In genomic region chr9:107637070-107637469, GRCm38 (mm10) we compare ENCODE assay signal across 9 mouse cellular contexts. TPM values are rescaled to one million over a fixed set of nuclear protein-coding genes. Genes with fewer than 3 reads are reported as not detected.
A peak's percentile ranks its signal among the peaks of the same experiment; 100 is the strongest.
DNase-seq lines count a peak whose midpoint lies in the region; ATAC-seq and TF ChIP-seq lines count a peak whose summit lies in the region.
"Had no signal": no experiment of that assay in that cellular context is flagged by ENCODE, and none has a peak within 500 bp of the region (broad histone marks: within the 10 kb centered on the region; RNA-seq: fewer than 3 reads in every experiment).

No protein-coding gene starts in this region.

- no peak overlapping the region for H3K9ac ChIP-seq in intestine, embryonic 15.5 days
- H3K9ac ChIP-seq in intestine, postnatal 0 days (ENCODE audit: low read depth, low read length), result no peak overlapping the region
- H3K9ac ChIP-seq in embryonic facial prominence, embryonic 14.5 days (ENCODE audit: low read depth, low read length), result no peak overlapping the region
- H3K9ac ChIP-seq in limb, embryonic 11.5 days (ENCODE audit: low read length), result peak overlapping the region; percentile 34; the same call in 1 of the 2 replicates
- H3K9ac ChIP-seq in neural tube, embryonic 15.5 days (replicated peaks), result no peak overlapping the region
- H3K9ac ChIP-seq: lung, embryonic 15.5 days had no signal

- H3K4me3 ChIP-seq in intestine, embryonic 15.5 days (replicated peaks), result no peak overlapping the region
- H3K4me3 ChIP-seq in intestine, postnatal 0 days (ENCODE audit: low read depth, low read length), result no peak overlapping the region
- no peak overlapping the region for H3K4me3 ChIP-seq in embryonic facial prominence, embryonic 14.5 days (ENCODE audit: low read depth, low read length)
- no peak overlapping the region for H3K4me3 ChIP-seq in limb, embryonic 11.5 days (ENCODE audit: low read depth, low read length)
- no peak overlapping the region for H3K4me3 ChIP-seq in neural tube, embryonic 15.5 days (replicated peaks)
- H3K4me3 ChIP-seq: lung, embryonic 15.5 days had no signal

- TF ChIP-seq CTCF in intestine, postnatal 0 days (IDR thresholded peaks at IDR 0.05; ENCODE audit: low read depth), result no peak

- H3K4me1 ChIP-seq in intestine, embryonic 15.5 days (replicated peaks), result peaks cover 21% of the 10 kb centered on the region
- H3K4me1 ChIP-seq in intestine, postnatal 0 days (replicated peaks; ENCODE audit: control insufficient read depth, insufficient read depth, low read length), result 0 out of 2 replicates have a peak, but pooled peaks cover 5% of the 10 kb centered on the region
- peaks cover 10% of the 10 kb centered on the region for H3K4me1 ChIP-seq in embryonic facial prominence, embryonic 14.5 days (ENCODE audit: control insufficient read depth, insufficient read depth, low read length)
- H3K4me1 ChIP-seq in limb, embryonic 11.5 days (ENCODE audit: control insufficient read depth, insufficient read depth, low read length), result peaks cover 30% of the 10 kb centered on the region
- peaks cover 48% of the 10 kb centered on the region for H3K4me1 ChIP-seq in neural tube, embryonic 15.5 days

- no peaks in the 10 kb centered on the region for H3K27me3 ChIP-seq in intestine, embryonic 15.5 days (replicated peaks)
- no peaks in the 10 kb centered on the region for H3K27me3 ChIP-seq in intestine, postnatal 0 days (replicated peaks; ENCODE audit: control insufficient read depth, insufficient read depth, low read length)
- no peaks in the 10 kb centered on the region for H3K27me3 ChIP-seq in embryonic facial prominence, embryonic 14.5 days (replicated peaks; ENCODE audit: control insufficient read depth, insufficient read depth, low read length)
- no peaks in the 10 kb centered on the region for H3K27me3 ChIP-seq in limb, embryonic 11.5 days (ENCODE audit: control insufficient read depth, insufficient read depth, low read length)
- H3K27me3 ChIP-seq in neural tube, embryonic 15.5 days (replicated peaks), result no peaks in the 10 kb centered on the region
- H3K27me3 ChIP-seq: lung, embryonic 15.5 days had no signal

- no peak overlapping the region for H3K4me2 ChIP-seq in intestine, embryonic 15.5 days (replicated peaks)
- H3K4me2 ChIP-seq in intestine, postnatal 0 days (replicated peaks; ENCODE audit: low read depth), result no peak overlapping the region
- H3K4me2 ChIP-seq in embryonic facial prominence, embryonic 14.5 days (ENCODE audit: low read depth, low read length), result no peak overlapping the region
- H3K4me2 ChIP-seq in limb, embryonic 11.5 days (ENCODE audit: low read depth, severe bottlenecking), result 0 out of 2 replicates have a peak overlapping the region, but pooled peaks have one; percentile 17
- 0 out of 2 replicates have a peak overlapping the region, but pooled peaks have one; percentile 11 for H3K4me2 ChIP-seq in neural tube, embryonic 15.5 days
- H3K4me2 ChIP-seq: lung, embryonic 15.5 days had no signal

- DNase-seq in embryonic facial prominence, embryonic 14.5 days (ENCODE audit: low spot score), result peak; percentile 69
- peak; percentile 60 for DNase-seq in limb, embryonic 11.5 days (ENCODE audit: low spot score)
- DNase-seq in urinary bladder, postnatal 10 days (ENCODE audit: low spot score), result no peak
- DNase-seq in Muller cell, postnatal 12 days (ENCODE audit: inconsistent ontology term), result no peak
- no peak for DNase-seq in right cerebral cortex, postnatal 25 days

- 0 out of 2 replicates have a peak, but pooled peaks cover 3% of the 10 kb centered on the region for H3K36me3 ChIP-seq in intestine, embryonic 15.5 days
- no peaks in the 10 kb centered on the region for H3K36me3 ChIP-seq in intestine, postnatal 0 days (ENCODE audit: control insufficient read depth, insufficient read depth)
- no peaks in the 10 kb centered on the region for H3K36me3 ChIP-seq in embryonic facial prominence, embryonic 14.5 days (ENCODE audit: control insufficient read depth, insufficient read depth, low read length)
- H3K36me3 ChIP-seq in limb, embryonic 11.5 days (ENCODE audit: control insufficient read depth, insufficient read depth, low read length), result 0 out of 2 replicates have a peak, but pooled peaks cover 2% of the 10 kb centered on the region
- H3K36me3 ChIP-seq in neural tube, embryonic 15.5 days, result no peaks in the 10 kb centered on the region
- H3K36me3 ChIP-seq: lung, embryonic 15.5 days had no signal

- H3K9me3 ChIP-seq in intestine, embryonic 15.5 days, result no peaks in the 10 kb centered on the region
- H3K9me3 ChIP-seq in intestine, postnatal 0 days (ENCODE audit: control insufficient read depth), result no peaks in the 10 kb centered on the region
- no peaks in the 10 kb centered on the region for H3K9me3 ChIP-seq in embryonic facial prominence, embryonic 14.5 days (ENCODE audit: control insufficient read depth, low read length)
- H3K9me3 ChIP-seq in limb, embryonic 11.5 days (ENCODE audit: control insufficient read depth, low read length), result no peaks in the 10 kb centered on the region
- no peaks in the 10 kb centered on the region for H3K9me3 ChIP-seq in neural tube, embryonic 15.5 days (replicated peaks)
- H3K9me3 ChIP-seq: lung, embryonic 15.5 days had no signal

- H3K27ac ChIP-seq in intestine, embryonic 15.5 days, result peak overlapping the region; percentile 5; the same call in 1 of the 2 replicates
- H3K27ac ChIP-seq in intestine, postnatal 0 days (ENCODE audit: low read depth, low read length), result no peak overlapping the region
- no peak overlapping the region; the same call in 1 of the 2 replicates for H3K27ac ChIP-seq in embryonic facial prominence, embryonic 14.5 days (replicated peaks; ENCODE audit: low read depth, low read length)
- 0 out of 2 replicates have a peak overlapping the region, but pooled peaks have one; percentile 14 for H3K27ac ChIP-seq in limb, embryonic 11.5 days (replicated peaks; ENCODE audit: low read depth, low read length)
- H3K27ac ChIP-seq in neural tube, embryonic 15.5 days (replicated peaks), result peak overlapping the region; percentile 68
- H3K27ac ChIP-seq: lung, embryonic 15.5 days had no signal

- no peak for ATAC-seq in intestine, embryonic 15.5 days
- no peak for ATAC-seq in intestine, postnatal 0 days
- ATAC-seq in embryonic facial prominence, embryonic 14.5 days (ENCODE audit: low read depth), result no peak
- ATAC-seq in limb, embryonic 11.5 days (ENCODE audit: insufficient number of reproducible peaks, low FRiP score, low TSS enrichment, low read depth), result no peak
- ATAC-seq in neural tube, embryonic 15.5 days (ENCODE audit: low FRiP score), result peak; percentile 25; the same call in 1 of the 2 replicates

- WGBS in intestine, embryonic 15.5 days, result 22% methylated on average over 7 of the region's 7 CpGs
- WGBS in intestine, postnatal 0 days, result 40% methylated on average over 7 of the region's 7 CpGs
- 30% methylated on average over 7 of the region's 7 CpGs for WGBS in embryonic facial prominence, embryonic 14.5 days
- WGBS in limb, embryonic 11.5 days, result 31% methylated on average over 7 of the region's 7 CpGs
- 11% methylated on average over 7 of the region's 7 CpGs for WGBS in neural tube, embryonic 15.5 days

RNA-seq across cellular contexts. Expression of gene Gnai2, which starts 1.9 kb away (rescaled TPM):
- polyA plus RNA-seq in intestine, embryonic 15.5 days (2015; fragmentation: Nextera tagmentation; extraction: Ambion mirVana), result 334 and 335 TPM in 2 replicates
- 245 and 265 TPM in 2 replicates for polyA plus RNA-seq in intestine, postnatal 0 days (2015; fragmentation: Nextera tagmentation; extraction: Ambion mirVana)
- 380 and 416 TPM in 2 replicates for polyA plus RNA-seq in embryonic facial prominence, embryonic 14.5 days (2014; fragmentation: Nextera tagmentation; extraction: Ambion mirVana)
- polyA plus RNA-seq in limb, embryonic 11.5 days (2014; fragmentation: Nextera tagmentation; extraction: Ambion mirVana), result 336 and 358 TPM in 2 replicates
- 262 and 325 TPM in 2 replicates for polyA plus RNA-seq in neural tube, embryonic 15.5 days (2015; fragmentation: Nextera tagmentation; extraction: Ambion mirVana)

RNA-seq across cellular contexts. Expression of gene Sema3b, which starts 28.0 kb away (rescaled TPM):
- polyA plus RNA-seq in intestine, embryonic 15.5 days (2015; fragmentation: Nextera tagmentation; extraction: Ambion mirVana), result 34.7 and 37.5 TPM in 2 replicates
- 37.1 and 37.3 TPM in 2 replicates for polyA plus RNA-seq in intestine, postnatal 0 days (2015; fragmentation: Nextera tagmentation; extraction: Ambion mirVana)
- 18.0 and 18.2 TPM in 2 replicates for polyA plus RNA-seq in embryonic facial prominence, embryonic 14.5 days (2014; fragmentation: Nextera tagmentation; extraction: Ambion mirVana)
- 3.4 and 3.7 TPM in 2 replicates for polyA plus RNA-seq in limb, embryonic 11.5 days (2014; fragmentation: Nextera tagmentation; extraction: Ambion mirVana)
- 6.6 and 9.7 TPM in 2 replicates for polyA plus RNA-seq in neural tube, embryonic 15.5 days (2015; fragmentation: Nextera tagmentation; extraction: Ambion mirVana)

RNA-seq across cellular contexts. Expression of gene Slc38a3, which starts 32.3 kb away (rescaled TPM):
- 8.4 and 16.0 TPM in 2 replicates for polyA plus RNA-seq in intestine, embryonic 15.5 days (2015; fragmentation: Nextera tagmentation; extraction: Ambion mirVana)
- polyA plus RNA-seq in intestine, postnatal 0 days (2015; fragmentation: Nextera tagmentation; extraction: Ambion mirVana), result 15.5 and 15.6 TPM in 2 replicates
- 7.0 and 7.8 TPM in 2 replicates for polyA plus RNA-seq in embryonic facial prominence, embryonic 14.5 days (2014; fragmentation: Nextera tagmentation; extraction: Ambion mirVana)
- polyA plus RNA-seq in limb, embryonic 11.5 days (2014; fragmentation: Nextera tagmentation; extraction: Ambion mirVana), result 3.4 and 4.1 TPM in 2 replicates
- 35.1 and 35.4 TPM in 2 replicates for polyA plus RNA-seq in neural tube, embryonic 15.5 days (2015; fragmentation: Nextera tagmentation; extraction: Ambion mirVana)

RNA-seq across cellular contexts. Expression of gene Gnat1, which starts 42.4 kb away (rescaled TPM):
- 0.82 and 1.9 TPM in 2 replicates for polyA plus RNA-seq in intestine, embryonic 15.5 days (2015; fragmentation: Nextera tagmentation; extraction: Ambion mirVana)
- polyA plus RNA-seq in intestine, postnatal 0 days (2015; fragmentation: Nextera tagmentation; extraction: Ambion mirVana), result 1.6 and 1.9 TPM in 2 replicates
- 0.79 and 1.5 TPM in 2 replicates for polyA plus RNA-seq in embryonic facial prominence, embryonic 14.5 days (2014; fragmentation: Nextera tagmentation; extraction: Ambion mirVana)
- 1.7 and 1.8 TPM in 2 replicates for polyA plus RNA-seq in limb, embryonic 11.5 days (2014; fragmentation: Nextera tagmentation; extraction: Ambion mirVana)
- 2.5 and 2.9 TPM in 2 replicates for polyA plus RNA-seq in neural tube, embryonic 15.5 days (2015; fragmentation: Nextera tagmentation; extraction: Ambion mirVana)

RNA-seq across cellular contexts. Expression of gene Ifrd2, which starts 49.6 kb away (rescaled TPM):
- 66.4 and 81.9 TPM in 2 replicates for polyA plus RNA-seq in intestine, embryonic 15.5 days (2015; fragmentation: Nextera tagmentation; extraction: Ambion mirVana)
- polyA plus RNA-seq in intestine, postnatal 0 days (2015; fragmentation: Nextera tagmentation; extraction: Ambion mirVana), result 36.9 and 38.9 TPM in 2 replicates
- 46.7 and 52.3 TPM in 2 replicates for polyA plus RNA-seq in embryonic facial prominence, embryonic 14.5 days (2014; fragmentation: Nextera tagmentation; extraction: Ambion mirVana)
- polyA plus RNA-seq in limb, embryonic 11.5 days (2014; fragmentation: Nextera tagmentation; extraction: Ambion mirVana), result 47.6 and 49.0 TPM in 2 replicates
- 14.4 and 25.2 TPM in 2 replicates for polyA plus RNA-seq in neural tube, embryonic 15.5 days (2015; fragmentation: Nextera tagmentation; extraction: Ambion mirVana)

Comparison
In these comparisons a context has a peak if more than half of its experiments do, and no peak if none do; other contexts are left out.
1. H3K27ac ChIP-seq: peak in intestine, embryonic 15.5 days (single experiment), limb, embryonic 11.5 days (single experiment) and neural tube, embryonic 15.5 days (single experiment); none in intestine, postnatal 0 days (single experiment) and embryonic facial prominence, embryonic 14.5 days (single experiment).
2. H3K4me2 ChIP-seq: peak in limb, embryonic 11.5 days (single experiment) and neural tube, embryonic 15.5 days (single experiment); none in intestine, embryonic 15.5 days (single experiment), intestine, postnatal 0 days (single experiment) and embryonic facial prominence, embryonic 14.5 days (single experiment).
3. DNase-seq: peak in embryonic facial prominence, embryonic 14.5 days (single experiment) and limb, embryonic 11.5 days (single experiment); none in urinary bladder, postnatal 10 days (single experiment), Muller cell, postnatal 12 days (single experiment) and right cerebral cortex, postnatal 25 days (single experiment).